Mouse (Mus musculus): ENCODE measurements around the gene Derl2. TPM values are rescaled to one million over a fixed set of nuclear protein-coding genes. Genes with fewer than 3 reads are reported as not detected.

The Derl2 gene
- polyA plus RNA-seq, 1 experiment from 2014 or later = 47.7 TPM

DNA sequence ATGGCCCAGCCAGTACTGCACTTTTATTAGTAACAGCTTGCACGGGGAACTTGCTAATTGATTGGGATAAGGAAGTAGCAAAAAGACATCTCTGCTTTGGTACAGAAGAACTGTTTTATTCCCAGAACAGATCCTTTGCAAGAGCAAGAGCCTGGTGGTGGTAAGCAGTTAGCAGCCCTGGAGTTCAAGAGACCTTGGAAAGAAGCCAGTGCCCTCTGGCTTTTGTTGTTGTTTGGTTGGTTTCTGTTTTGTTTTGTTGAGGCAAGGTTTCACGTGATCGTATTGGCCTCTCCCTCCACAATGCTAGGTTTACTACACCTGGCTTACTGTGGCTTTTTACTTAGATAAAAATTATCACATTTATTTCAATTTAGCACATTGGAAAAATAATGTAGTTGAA is 8.6 kb upstream of the Derl2 start:
- DNase-seq (ENCODE audit: low spot score) (no peak), ATAC-seq (replicated peaks; ENCODE audit: insufficient number of reproducible peaks, low FRiP score, low TSS enrichment, low read depth) (no peak)
- H3K4me2 ChIP-seq (ENCODE audit: low read depth, low read length) = no peak overlapping the region
- H3K27ac ChIP-seq (replicated peaks; ENCODE audit: low read depth, low read length) = no peak overlapping the region
- H3K9me3 ChIP-seq (replicated peaks; ENCODE audit: control insufficient read depth, low read length) = no peaks in the 10 kb centered on the region
- no peak overlapping the region for H3K4me3 ChIP-seq (ENCODE audit: low read depth, low read length)
- H3K36me3 ChIP-seq (replicated peaks; ENCODE audit: control insufficient read depth, insufficient read depth, low read depth, low read length) = no peaks in the 10 kb centered on the region; the same call in 1 of the 2 replicates
- H3K27me3 ChIP-seq (ENCODE audit: control insufficient read depth, insufficient read depth, low read length) = no peaks in the 10 kb centered on the region
- no peaks in the 10 kb centered on the region; the same call in 1 of the 2 replicates for H3K4me1 ChIP-seq (ENCODE audit: control insufficient read depth, insufficient read depth, low read length)
- WGBS = 81% methylated on average over 3 of the region's 3 CpGs
- no peak overlapping the region for H3K9ac ChIP-seq (replicated peaks; ENCODE audit: low read length)

DNA sequence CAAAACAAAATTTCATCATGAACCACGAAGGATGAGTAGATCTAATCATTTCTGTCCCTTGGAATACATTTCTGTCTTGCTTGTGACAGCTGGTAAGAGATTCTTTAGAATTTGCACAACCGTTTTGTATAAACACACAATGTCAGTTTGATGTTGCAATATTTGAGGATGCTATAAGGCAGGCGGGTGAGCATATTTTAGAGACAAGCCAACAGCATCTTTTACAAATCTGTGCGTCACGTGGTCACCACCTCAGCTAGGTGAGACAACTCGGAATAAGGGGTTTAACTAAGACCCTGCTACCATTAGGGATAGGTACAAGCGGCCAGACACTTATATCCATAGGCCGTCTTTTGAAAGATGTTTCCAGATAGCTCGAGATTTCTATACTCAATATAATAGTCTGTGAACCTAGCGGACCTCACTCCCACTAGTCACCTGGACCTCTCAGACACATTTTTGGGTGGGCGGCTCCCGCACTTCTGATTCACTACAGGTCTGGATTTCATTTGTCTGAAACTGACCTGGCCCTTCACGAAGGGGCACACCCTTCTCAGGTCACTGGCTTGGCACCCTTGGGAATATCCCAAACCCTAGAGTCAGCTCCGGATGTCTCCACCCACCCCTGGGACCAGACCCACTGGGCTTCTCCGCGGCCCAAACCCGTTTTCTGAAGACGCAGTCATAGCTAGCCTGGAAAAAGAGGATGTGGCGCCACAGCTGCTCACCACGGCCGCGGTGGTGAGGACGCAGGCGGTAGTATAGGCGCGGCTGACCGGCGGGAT is 1.0 kb downstream of the Derl2 start:
- H3K9me3 ChIP-seq (replicated peaks; ENCODE audit: control insufficient read depth, low read length) = no peaks in the 10 kb centered on the region
- H3K4me1 ChIP-seq (ENCODE audit: control insufficient read depth, insufficient read depth, low read length) = no peaks in the 10 kb centered on the region
- WGBS = 6% methylated on average over 28 of the region's 28 CpGs
- H3K27ac ChIP-seq (replicated peaks; ENCODE audit: low read depth, low read length) = no peak overlapping the region; the same call in 1 of the 2 replicates
- peak overlapping the region; percentile 87 for H3K4me3 ChIP-seq (ENCODE audit: low read depth, low read length)
- peak overlapping the region; percentile 91 for H3K9ac ChIP-seq (replicated peaks; ENCODE audit: low read length)
- ATAC-seq (replicated peaks; ENCODE audit: insufficient number of reproducible peaks, low FRiP score, low TSS enrichment, low read depth) (no peak; the same call in 1 of the 2 replicates), DNase-seq (ENCODE audit: low spot score) (no peak)
- no peaks in the 10 kb centered on the region for H3K27me3 ChIP-seq (ENCODE audit: control insufficient read depth, insufficient read depth, low read length)
- H3K36me3 ChIP-seq (replicated peaks; ENCODE audit: control insufficient read depth, insufficient read depth, low read depth, low read length) = no peaks in the 10 kb centered on the region
- H3K4me2 ChIP-seq (ENCODE audit: low read depth, low read length) = peak overlapping the region; percentile 34

DNA sequence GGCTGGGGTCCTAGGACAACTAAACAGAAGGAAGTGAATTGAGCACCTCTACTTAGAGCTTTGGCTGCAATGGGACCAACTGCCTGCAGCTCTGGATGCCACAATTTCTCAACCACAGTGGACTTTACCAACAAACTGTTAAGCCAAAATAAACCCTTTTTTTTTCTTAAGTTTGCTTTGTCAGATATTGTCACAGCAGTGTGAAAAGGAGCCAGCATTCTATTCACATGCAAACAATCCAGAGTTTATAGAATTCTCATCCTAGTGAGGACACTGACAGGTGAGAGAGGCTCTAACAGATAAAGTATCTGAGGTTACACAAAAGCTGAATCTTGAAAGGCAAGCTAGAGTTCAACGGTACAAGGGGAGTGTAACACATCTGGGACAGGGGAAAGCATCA is 2.6 kb downstream of the Derl2 start:
- H3K36me3 ChIP-seq (replicated peaks; ENCODE audit: control insufficient read depth, insufficient read depth, low read depth, low read length) = peaks cover 3% of the 10 kb centered on the region
- no peak overlapping the region for H3K4me2 ChIP-seq (ENCODE audit: low read depth, low read length)
- no peaks in the 10 kb centered on the region for H3K9me3 ChIP-seq (replicated peaks; ENCODE audit: control insufficient read depth, low read length)
- H3K27me3 ChIP-seq (ENCODE audit: control insufficient read depth, insufficient read depth, low read length) = no peaks in the 10 kb centered on the region
- no peak overlapping the region for H3K4me3 ChIP-seq (ENCODE audit: low read depth, low read length)
- no peaks in the 10 kb centered on the region for H3K4me1 ChIP-seq (ENCODE audit: control insufficient read depth, insufficient read depth, low read length)
- ATAC-seq (replicated peaks; ENCODE audit: insufficient number of reproducible peaks, low FRiP score, low TSS enrichment, low read depth) (no peak), DNase-seq (ENCODE audit: low spot score) (no peak)
- H3K27ac ChIP-seq (replicated peaks; ENCODE audit: low read depth, low read length) = no peak overlapping the region
- no peak overlapping the region for H3K9ac ChIP-seq (replicated peaks; ENCODE audit: low read length)
- 93% methylated on average over 1 of the region's 1 CpGs for WGBS

DNA sequence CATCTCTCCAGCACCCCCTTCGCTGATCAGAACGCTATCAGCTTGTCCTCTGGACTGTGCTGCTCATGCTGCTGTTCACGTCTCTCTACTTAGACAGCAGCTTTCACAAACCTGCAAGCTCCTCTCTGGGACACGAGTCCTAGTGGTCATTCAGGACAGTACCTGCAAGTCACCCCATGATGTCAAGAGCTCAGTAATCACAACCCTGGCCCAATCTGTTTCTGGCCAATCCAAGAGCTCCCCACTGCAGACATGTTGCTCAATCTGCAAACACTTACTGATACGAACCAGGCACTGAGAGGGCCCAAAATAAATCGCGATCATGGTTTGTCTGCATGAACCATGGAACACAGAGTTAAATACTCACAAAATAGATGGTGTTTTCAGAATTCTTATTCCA is 6.9 kb downstream of the Derl2 start:
- no peaks in the 10 kb centered on the region for H3K9me3 ChIP-seq (replicated peaks; ENCODE audit: control insufficient read depth, low read length)
- ATAC-seq (replicated peaks; ENCODE audit: insufficient number of reproducible peaks, low FRiP score, low TSS enrichment, low read depth) (no peak), DNase-seq (ENCODE audit: low spot score) (no peak)
- H3K36me3 ChIP-seq (replicated peaks; ENCODE audit: control insufficient read depth, insufficient read depth, low read depth, low read length) = peaks cover 3% of the 10 kb centered on the region
- H3K27ac ChIP-seq (replicated peaks; ENCODE audit: low read depth, low read length) = no peak overlapping the region
- 96% methylated on average over 7 of the region's 7 CpGs for WGBS
- H3K4me1 ChIP-seq (ENCODE audit: control insufficient read depth, insufficient read depth, low read length) = no peaks in the 10 kb centered on the region
- H3K4me3 ChIP-seq (ENCODE audit: low read depth, low read length) = no peak overlapping the region
- no peaks in the 10 kb centered on the region for H3K27me3 ChIP-seq (ENCODE audit: control insufficient read depth, insufficient read depth, low read length)
- no peak overlapping the region for H3K4me2 ChIP-seq (ENCODE audit: low read depth, low read length)
- H3K9ac ChIP-seq (replicated peaks; ENCODE audit: low read length) = no peak overlapping the region

DNA sequence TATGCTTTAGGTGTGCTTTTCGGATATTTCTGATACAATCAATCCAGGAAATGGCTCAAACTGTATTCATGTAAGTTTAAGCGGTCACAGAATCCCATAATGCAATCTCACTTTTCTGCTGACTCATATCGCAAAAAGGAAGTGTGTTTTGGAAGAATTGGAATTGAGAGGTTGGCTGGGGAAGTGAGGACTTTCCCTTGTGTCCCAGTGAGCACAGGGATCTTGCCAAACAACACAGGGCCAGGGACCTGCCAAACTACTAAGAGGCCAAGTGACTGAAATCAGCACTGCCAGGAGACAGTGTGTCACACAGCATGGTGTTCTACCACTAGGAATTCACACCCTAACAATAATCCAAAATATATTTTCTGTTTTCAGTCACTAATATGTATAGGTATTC is 11.3 kb downstream of the Derl2 start:
- ATAC-seq (replicated peaks; ENCODE audit: insufficient number of reproducible peaks, low FRiP score, low TSS enrichment, low read depth) (no peak), DNase-seq (ENCODE audit: low spot score) (no peak)
- Histone ChIP-seq H3K36me3 (replicated peaks; ENCODE audit: control insufficient read depth, insufficient read depth, low read depth, low read length) (peaks cover 3% of the 10 kb centered on the region), H3K4me3 (ENCODE audit: low read depth, low read length) (no peak overlapping the region), H3K4me1 (ENCODE audit: control insufficient read depth, insufficient read depth, low read length) (no peaks in the 10 kb centered on the region), H3K27me3 (ENCODE audit: control insufficient read depth, insufficient read depth, low read length) (no peaks in the 10 kb centered on the region), H3K27ac (replicated peaks; ENCODE audit: low read depth, low read length) (no peak overlapping the region), H3K4me2 (ENCODE audit: low read depth, low read length) (no peak overlapping the region), H3K9me3 (replicated peaks; ENCODE audit: control insufficient read depth, low read length) (no peaks in the 10 kb centered on the region), H3K9ac (replicated peaks; ENCODE audit: low read length) (no peak overlapping the region)
- 95% methylated on average over 3 of the region's 3 CpGs for WGBS

DNA sequence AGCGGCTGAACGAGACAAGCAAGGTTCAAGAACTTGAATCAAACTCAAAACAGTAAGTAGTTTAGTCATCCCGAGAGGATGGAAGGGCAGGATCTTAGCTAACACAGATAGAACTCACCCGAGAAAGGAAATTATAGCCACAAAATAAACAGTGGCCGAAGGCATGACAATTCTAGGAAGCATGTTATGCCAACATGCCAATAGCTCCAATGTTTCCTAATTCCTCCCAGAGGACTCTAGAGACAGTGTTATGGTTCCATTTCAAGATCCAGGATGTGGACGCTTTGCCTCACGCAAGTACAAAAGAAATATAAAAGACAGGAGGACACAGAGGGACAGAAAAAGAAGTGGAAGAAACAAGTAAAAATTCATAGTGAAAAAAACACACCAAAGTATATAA is 11.8 kb downstream of the Derl2 start:
- DNase-seq (ENCODE audit: low spot score) (no peak), ATAC-seq (replicated peaks; ENCODE audit: insufficient number of reproducible peaks, low FRiP score, low TSS enrichment, low read depth) (no peak)
- peaks cover 3% of the 10 kb centered on the region for H3K36me3 ChIP-seq (replicated peaks; ENCODE audit: control insufficient read depth, insufficient read depth, low read depth, low read length)
- no peak overlapping the region for H3K27ac ChIP-seq (replicated peaks; ENCODE audit: low read depth, low read length)
- no peaks in the 10 kb centered on the region for H3K9me3 ChIP-seq (replicated peaks; ENCODE audit: control insufficient read depth, low read length)
- H3K27me3 ChIP-seq (ENCODE audit: control insufficient read depth, insufficient read depth, low read length) = no peaks in the 10 kb centered on the region
- H3K9ac ChIP-seq (replicated peaks; ENCODE audit: low read length) = no peak overlapping the region
- H3K4me3 ChIP-seq (ENCODE audit: low read depth, low read length) = no peak overlapping the region
- H3K4me2 ChIP-seq (ENCODE audit: low read depth, low read length) = no peak overlapping the region
- H3K4me1 ChIP-seq (ENCODE audit: control insufficient read depth, insufficient read depth, low read length) = no peaks in the 10 kb centered on the region
- 90% methylated on average over 7 of the region's 7 CpGs for WGBS

DNA sequence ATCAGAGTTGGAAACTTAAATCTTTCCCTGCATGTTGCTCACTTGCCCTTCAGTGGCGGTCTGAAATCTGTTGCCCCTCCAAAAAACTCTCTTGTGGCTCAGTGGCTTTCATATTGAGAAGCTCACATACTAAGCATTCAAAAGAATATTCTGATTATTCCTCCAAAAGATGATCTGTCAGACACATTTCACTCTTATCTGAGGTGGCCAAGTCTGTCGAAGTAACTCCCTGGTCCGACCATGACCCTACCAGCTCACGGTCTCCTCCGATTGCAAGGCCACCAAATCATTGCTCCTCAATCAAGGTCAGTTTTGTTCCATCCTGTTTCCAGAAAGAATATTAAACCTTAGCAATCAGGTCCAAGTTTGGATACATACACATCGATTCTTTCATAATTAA is 12.6 kb downstream of the Derl2 start:
- Histone ChIP-seq H3K4me3 (ENCODE audit: low read depth, low read length) (no peak overlapping the region), H3K4me2 (ENCODE audit: low read depth, low read length) (no peak overlapping the region), H3K9me3 (replicated peaks; ENCODE audit: control insufficient read depth, low read length) (no peaks in the 10 kb centered on the region), H3K4me1 (ENCODE audit: control insufficient read depth, insufficient read depth, low read length) (no peaks in the 10 kb centered on the region), H3K27ac (replicated peaks; ENCODE audit: low read depth, low read length) (no peak overlapping the region), H3K9ac (replicated peaks; ENCODE audit: low read length) (no peak overlapping the region), H3K36me3 (replicated peaks; ENCODE audit: control insufficient read depth, insufficient read depth, low read depth, low read length) (no peaks in the 10 kb centered on the region), H3K27me3 (ENCODE audit: control insufficient read depth, insufficient read depth, low read length) (no peaks in the 10 kb centered on the region)
- no peak for DNase-seq (ENCODE audit: low spot score)
- WGBS = 96% methylated on average over 6 of the region's 6 CpGs
- no peak for ATAC-seq (replicated peaks; ENCODE audit: insufficient number of reproducible peaks, low FRiP score, low TSS enrichment, low read depth)

DNA sequence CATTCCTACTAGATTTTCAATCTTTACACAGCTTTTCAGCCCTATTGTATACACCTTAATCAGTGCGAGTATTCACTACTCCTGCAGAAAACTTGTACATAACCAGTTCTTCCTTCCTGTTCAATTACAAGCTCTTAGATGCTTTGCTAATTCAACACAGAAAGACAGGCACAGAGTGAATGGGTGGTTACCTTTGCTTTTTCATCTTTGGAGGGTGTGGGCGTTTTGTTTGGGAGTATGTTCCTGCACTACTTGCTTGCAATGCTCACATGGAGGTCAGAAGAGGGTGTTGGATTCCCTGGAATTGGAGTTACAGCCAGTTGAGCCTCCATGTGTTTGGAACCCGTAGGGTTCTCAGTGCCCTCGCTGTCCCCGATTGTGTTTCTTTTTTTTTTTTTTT is 14.6 kb downstream of the Derl2 start:
- H3K4me2 ChIP-seq (ENCODE audit: low read depth, low read length) = no peak overlapping the region
- H3K27ac ChIP-seq (replicated peaks; ENCODE audit: low read depth, low read length) = no peak overlapping the region
- peak; percentile 7 for DNase-seq (ENCODE audit: low spot score)
- H3K9me3 ChIP-seq (replicated peaks; ENCODE audit: control insufficient read depth, low read length) = no peaks in the 10 kb centered on the region
- WGBS = 65% methylated on average over 5 of the region's 5 CpGs
- 0 out of 2 replicates have a peak overlapping the region, but pooled peaks have one; percentile 15 for H3K9ac ChIP-seq (replicated peaks; ENCODE audit: low read length)
- H3K27me3 ChIP-seq (ENCODE audit: control insufficient read depth, insufficient read depth, low read length) = no peaks in the 10 kb centered on the region
- no peaks in the 10 kb centered on the region for H3K4me1 ChIP-seq (ENCODE audit: control insufficient read depth, insufficient read depth, low read length)
- no peak for ATAC-seq (replicated peaks; ENCODE audit: insufficient number of reproducible peaks, low FRiP score, low TSS enrichment, low read depth)
- no peaks in the 10 kb centered on the region for H3K36me3 ChIP-seq (replicated peaks; ENCODE audit: control insufficient read depth, insufficient read depth, low read depth, low read length)
- peak overlapping the region; percentile 19 for H3K4me3 ChIP-seq (ENCODE audit: low read depth, low read length)

Measured in embryonic facial prominence, embryonic 11.5 days (tissue).